Mouse (Mus musculus) neural tube, embryonic 12.5 days (tissue): Measurements from ENCODE around the gene Tmem204. TPM values are rescaled to one million over a fixed set of nuclear protein-coding genes. Genes with fewer than 3 reads are reported as not detected.
A peak's percentile ranks its signal among the peaks of the same experiment; 100 is the strongest.

Experiments used
- ATAC-seq: fragments of 200-750 bp; cut with Nextera tagmentation; 2 replicates; pipeline ENCODE4 v1.8.0; 2017; ENCODE audit warnings: low read depth, mild to moderate bottlenecking, moderate TSS enrichment, moderate library complexity; ENCODE audit not compliant: low FRiP score
- H3K27ac ChIP-seq: fragments of 300-500 bp; sonication (generic); 2 replicates; pipeline ENCODE4 v1.5.1; 2016
- H3K27me3 ChIP-seq: fragments of 300-500 bp; sonication (generic); replicated peaks from 2 replicates; pipeline ENCODE4 v1.6.1; 2016; ENCODE audit warnings: mild to moderate bottlenecking
- H3K36me3 ChIP-seq: fragments of 300-500 bp; sonication (generic); 2 replicates; pipeline ENCODE4 v1.6.1; 2016; ENCODE audit warnings: mild to moderate bottlenecking
- H3K4me1 ChIP-seq: fragments of 300-500 bp; sonication (generic); 2 replicates; pipeline ENCODE4 v1.6.1; 2016
- H3K4me2 ChIP-seq: fragments of 300-500 bp; sonication (generic); replicated peaks from 2 replicates; pipeline ENCODE4 v1.6.1; 2016; ENCODE audit warnings: mild to moderate bottlenecking
- H3K4me3 ChIP-seq: fragments of 300-500 bp; sonication (generic); 2 replicates; pipeline ENCODE4 v1.5.1; 2016
- H3K9ac ChIP-seq: fragments of 300-500 bp; sonication (generic); 2 replicates; pipeline ENCODE4 v1.6.1; 2016; ENCODE audit warnings: mild to moderate bottlenecking
- H3K9me3 ChIP-seq: fragments of 300-500 bp; sonication (generic); 2 replicates; pipeline ENCODE4 v1.6.1; 2016; ENCODE audit warnings: mild to moderate bottlenecking
- WGBS: fragments of 180-500 bp; shearing (Covaris S2); methylation state at CpG from one replicate; pipeline ENCODE4 v1.1.7; 2016; 5-methylcytosine and 5-hydroxymethylcytosine counted together
- polyA plus RNA-seq: library from polyadenylated mRNA; unstranded; fragments of >200 nt; fragmentation: Nextera tagmentation; extraction: Ambion mirVana; gene quantifications from 2 replicates; pipeline ENCODE4 v1.2.1, GENCODE M21; 2016

Gene Tmem204
- polyA plus RNA-seq, 1 experiment from 2014 or later = 11.7 TPM

DNA sequence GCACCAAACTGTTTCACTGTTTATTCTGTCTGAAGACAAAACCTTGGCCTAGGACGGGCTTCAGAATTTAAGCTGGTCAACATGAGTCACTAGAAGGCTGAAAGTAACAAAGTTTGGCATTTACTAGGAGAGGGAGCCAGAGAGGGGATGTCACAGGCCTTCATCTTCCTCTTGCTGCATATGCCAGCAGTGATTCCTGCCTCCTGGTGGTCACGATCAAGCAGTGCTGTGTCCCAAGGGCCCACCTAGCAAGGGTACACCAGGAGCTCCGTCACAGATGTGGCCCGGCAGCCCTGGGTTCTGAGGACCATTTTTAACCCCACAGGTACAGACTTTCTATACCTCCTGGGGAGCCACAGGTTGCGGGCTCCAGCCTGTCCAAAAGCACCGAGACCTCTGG is 26.4 kb downstream of the Tmem204 start:
- WGBS = 92% methylated on average over 6 of the region's 6 CpGs
- Histone ChIP-seq H3K27me3 (no peaks in the 10 kb centered on the region), H3K4me3 (no peak overlapping the region), H3K9ac (no peak overlapping the region), H3K4me2 (no peak overlapping the region), H3K9me3 (no peaks in the 10 kb centered on the region), H3K27ac (no peak overlapping the region), H3K4me1 (no peaks in the 10 kb centered on the region), H3K36me3 (peaks cover 63% of the 10 kb centered on the region)
- ATAC-seq = no peak

DNA sequence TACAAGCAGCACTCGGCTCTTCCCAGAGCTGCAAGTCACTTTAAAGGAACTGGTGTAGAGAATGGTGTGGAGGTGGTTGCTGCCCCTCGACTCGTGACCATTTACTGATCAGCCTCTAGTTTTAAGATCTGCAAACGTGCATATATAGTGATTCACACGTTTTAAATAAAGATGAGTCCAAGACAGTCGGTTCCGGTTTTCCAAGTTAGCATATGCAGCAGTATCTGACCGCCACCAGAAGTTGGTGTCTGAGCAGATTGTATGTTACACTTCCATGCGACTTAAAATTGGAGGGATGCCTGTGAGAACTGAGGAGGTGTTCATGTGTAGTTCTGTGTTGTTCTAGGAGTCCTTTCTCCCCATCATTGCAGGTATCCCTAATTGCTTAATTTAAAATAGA is 30.1 kb downstream of the Tmem204 start:
- no peaks in the 10 kb centered on the region for H3K27me3 ChIP-seq
- no peak overlapping the region for H3K4me2 ChIP-seq
- no peaks in the 10 kb centered on the region for H3K4me1 ChIP-seq
- H3K9ac ChIP-seq = no peak overlapping the region
- no peak overlapping the region for H3K27ac ChIP-seq
- 86% methylated on average over 9 of the region's 9 CpGs for WGBS
- no peak for ATAC-seq
- H3K4me3 ChIP-seq = no peak overlapping the region
- H3K9me3 ChIP-seq = no peaks in the 10 kb centered on the region
- H3K36me3 ChIP-seq = peaks cover 60% of the 10 kb centered on the region

DNA sequence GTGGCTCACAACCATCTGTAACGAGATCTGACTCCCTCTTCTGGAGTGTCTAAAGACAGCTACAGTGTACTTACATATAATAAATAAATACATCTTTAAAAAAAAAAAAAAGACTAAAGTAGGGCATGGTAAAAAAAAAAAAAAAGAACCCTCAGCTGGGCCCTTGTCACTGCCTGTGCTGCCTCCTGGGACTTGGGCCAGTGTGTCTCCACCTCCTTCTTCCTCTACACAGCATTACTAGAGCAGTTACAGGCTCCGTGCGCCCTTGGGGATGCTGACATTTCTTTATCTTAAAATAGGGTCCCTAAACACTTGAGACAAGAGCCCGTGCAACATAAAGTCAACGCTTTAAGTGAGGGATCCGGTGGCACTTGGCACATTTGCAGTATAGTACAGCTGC is 36.2 kb downstream of the Tmem204 start:
- Histone ChIP-seq H3K4me2 (no peak overlapping the region), H3K27ac (no peak overlapping the region), H3K36me3 (peaks cover 33% of the 10 kb centered on the region), H3K27me3 (no peaks in the 10 kb centered on the region), H3K4me3 (no peak overlapping the region), H3K9ac (no peak overlapping the region), H3K4me1 (no peaks in the 10 kb centered on the region), H3K9me3 (no peaks in the 10 kb centered on the region)
- no peak for ATAC-seq
- WGBS = 91% methylated on average over 6 of the region's 6 CpGs

DNA sequence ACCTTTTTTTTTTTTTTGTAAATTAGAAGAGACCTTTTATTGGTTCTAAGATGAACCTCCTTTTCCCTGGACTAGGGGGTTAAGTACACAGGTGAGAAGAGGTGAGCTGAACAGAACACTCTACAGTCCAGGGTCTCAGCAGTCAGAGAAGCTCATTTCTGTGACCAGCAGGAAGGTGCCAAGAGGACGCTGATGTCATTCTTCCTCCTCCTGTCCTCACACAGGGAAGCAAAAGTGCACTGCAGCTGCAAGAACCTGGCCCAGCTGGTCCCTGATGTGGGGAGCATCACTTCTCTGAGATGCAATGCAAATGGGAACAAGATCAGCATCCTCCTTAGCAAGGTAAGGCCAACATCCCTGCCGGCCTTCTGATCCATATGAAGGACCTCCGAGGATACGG is 38.1 kb downstream of the Tmem204 start:
- Histone ChIP-seq H3K4me1 (no peaks in the 10 kb centered on the region), H3K9me3 (no peaks in the 10 kb centered on the region), H3K36me3 (peaks cover 24% of the 10 kb centered on the region), H3K4me3 (no peak overlapping the region), H3K27ac (no peak overlapping the region), H3K4me2 (no peak overlapping the region), H3K9ac (no peak overlapping the region), H3K27me3 (no peaks in the 10 kb centered on the region)
- ATAC-seq = no peak
- 94% methylated on average over 4 of the region's 4 CpGs for WGBS

DNA sequence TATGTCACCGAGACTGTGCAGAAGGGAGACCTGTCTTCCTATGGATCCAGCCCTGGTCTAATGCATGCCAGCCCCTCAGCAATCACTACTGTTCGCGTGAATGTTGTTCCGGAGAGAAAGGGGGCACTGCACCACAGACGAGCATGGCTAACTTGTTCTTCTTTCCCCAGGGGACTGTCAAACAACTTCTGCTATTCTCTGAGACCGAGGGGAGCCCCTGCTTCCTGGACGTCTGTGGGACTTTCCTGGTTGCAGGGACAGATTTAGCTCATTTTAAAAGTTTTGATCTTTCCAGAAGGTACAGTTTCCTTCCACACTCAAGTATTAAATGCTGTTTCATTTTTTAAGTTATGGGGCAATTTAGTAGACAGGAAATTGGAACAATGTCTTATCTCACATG is 38.5 kb downstream of the Tmem204 start:
- WGBS = 81% methylated on average over 7 of the region's 7 CpGs
- ATAC-seq = no peak
- no peaks in the 10 kb centered on the region for H3K4me1 ChIP-seq
- H3K4me2 ChIP-seq = no peak overlapping the region
- no peaks in the 10 kb centered on the region for H3K27me3 ChIP-seq
- H3K36me3 ChIP-seq = peaks cover 23% of the 10 kb centered on the region
- no peak overlapping the region for H3K9ac ChIP-seq
- H3K4me3 ChIP-seq = no peak overlapping the region
- no peak overlapping the region for H3K27ac ChIP-seq
- H3K9me3 ChIP-seq = no peaks in the 10 kb centered on the region

DNA sequence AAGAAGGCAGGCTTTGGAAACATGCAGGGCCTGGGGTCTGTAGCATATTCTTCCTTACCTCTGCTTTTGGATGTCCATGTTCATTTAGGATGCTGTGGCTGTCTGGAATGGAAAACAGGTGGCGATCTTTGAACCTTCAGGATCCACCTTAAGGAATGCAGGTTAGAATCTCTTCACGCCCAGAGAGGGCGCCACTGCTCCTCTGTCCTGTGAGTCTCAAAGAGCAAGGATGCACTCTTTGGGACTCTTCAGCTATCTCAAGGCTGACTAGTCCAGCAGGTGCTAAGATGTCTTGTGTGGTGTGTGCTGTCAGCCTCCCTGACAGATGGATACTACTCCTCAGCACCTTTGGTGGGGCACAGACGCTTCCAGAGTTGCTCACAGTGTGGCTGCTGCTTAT is 47.2 kb downstream of the Tmem204 start:
- no peak overlapping the region for H3K27ac ChIP-seq
- 66% methylated on average over 4 of the region's 4 CpGs for WGBS
- H3K9ac ChIP-seq = no peak overlapping the region
- no peak overlapping the region for H3K4me2 ChIP-seq
- H3K36me3 ChIP-seq = peaks cover 52% of the 10 kb centered on the region
- no peak overlapping the region for H3K4me3 ChIP-seq
- no peaks in the 10 kb centered on the region for H3K27me3 ChIP-seq
- no peaks in the 10 kb centered on the region for H3K9me3 ChIP-seq
- no peaks in the 10 kb centered on the region for H3K4me1 ChIP-seq
- no peak for ATAC-seq

DNA sequence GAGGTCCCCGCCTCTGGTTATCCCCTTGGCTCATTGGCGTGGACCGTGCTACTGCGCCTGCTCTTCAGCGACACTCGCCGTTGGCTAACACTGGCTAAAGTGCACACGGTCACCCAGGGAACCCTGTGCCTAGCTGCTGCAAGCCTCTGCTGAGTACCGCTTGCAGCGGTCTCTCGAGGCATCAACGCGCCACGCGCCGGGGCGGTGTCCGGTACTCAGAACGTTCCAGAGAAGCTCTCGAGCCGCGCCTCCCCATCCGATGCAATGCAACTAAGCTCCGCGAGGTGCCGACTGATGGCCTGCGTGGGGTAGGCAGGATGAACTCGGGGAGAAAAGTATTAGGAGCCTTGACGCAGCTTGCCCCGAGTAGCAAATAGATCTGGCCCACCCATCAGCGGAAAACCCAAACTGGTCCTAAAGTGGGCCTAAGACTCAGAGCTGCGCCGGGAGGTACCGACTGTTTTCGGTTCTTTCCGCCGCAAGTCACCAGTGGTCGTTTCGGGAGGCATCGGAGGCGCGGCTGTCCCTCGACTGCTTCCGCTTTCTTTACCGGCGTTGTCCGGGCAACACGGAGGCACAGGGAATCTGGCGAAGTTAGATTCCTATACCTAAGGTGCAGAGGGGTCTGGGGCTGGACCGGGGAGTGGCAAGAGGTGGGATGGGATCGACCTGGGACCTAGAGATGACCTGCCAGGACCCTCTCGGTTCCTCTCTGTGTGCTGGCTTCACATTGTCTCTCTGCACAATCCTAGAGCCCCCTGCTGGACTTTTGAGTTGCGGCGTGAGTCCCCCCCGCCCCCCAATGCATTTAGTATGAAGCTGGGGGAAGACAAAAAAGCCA is 66.9 kb downstream of the Tmem204 start:
- H3K36me3 ChIP-seq = peaks cover 12% of the 10 kb centered on the region
- H3K4me1 ChIP-seq = peaks cover 17% of the 10 kb centered on the region
- peak overlapping the region; percentile 100 for H3K4me3 ChIP-seq
- H3K9ac ChIP-seq = peak overlapping the region; percentile 75
- H3K27me3 ChIP-seq = no peaks in the 10 kb centered on the region
- H3K4me2 ChIP-seq = peak overlapping the region; percentile 97
- H3K9me3 ChIP-seq = no peaks in the 10 kb centered on the region
- under 1% methylated on average over 55 of the region's 55 CpGs for WGBS
- ATAC-seq = peak; percentile 92
- H3K27ac ChIP-seq = peak overlapping the region; percentile 62

DNA sequence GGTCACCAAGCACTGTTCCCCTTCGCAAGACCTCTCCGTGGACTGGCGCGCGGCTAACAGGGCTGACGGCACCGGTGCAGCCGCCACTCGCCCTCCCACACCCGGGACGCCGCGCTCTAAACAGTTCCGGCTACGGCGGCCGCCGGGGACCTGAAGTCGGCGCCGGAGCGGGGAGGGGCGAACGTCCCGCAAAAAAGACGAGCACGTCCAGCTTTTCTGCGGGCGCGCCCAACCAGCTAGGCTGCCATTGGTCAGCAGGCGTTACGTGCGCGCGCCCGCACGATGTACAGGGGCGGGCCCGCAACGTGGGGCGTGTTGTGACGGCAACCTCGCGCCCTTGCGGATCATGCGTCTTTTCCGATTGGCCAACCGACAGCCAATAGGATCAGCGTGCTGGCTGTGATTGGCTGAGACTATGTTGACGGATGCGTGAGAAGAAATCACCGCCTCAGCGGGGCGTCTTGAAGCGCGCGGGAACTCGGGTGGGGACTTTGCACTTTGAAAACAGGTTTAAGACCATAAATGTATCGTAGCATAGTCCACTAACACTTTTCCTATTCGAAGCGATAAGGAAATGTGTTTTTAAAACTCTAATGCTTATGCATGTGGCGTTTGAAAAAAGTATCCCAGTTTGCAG is 67.6 kb downstream of the Tmem204 start, which contains the start of the genes Cramp1l and Ift140:
Cramp1l (minus strand) TSS at position 134 of the 637 bp plus-strand sequence.
Ift140 (plus strand) TSS at position 431 of the 637 bp plus-strand sequence.
- H3K4me3 ChIP-seq = peak within 1 kb of the TSS; percentile 100
- peak within 1 kb of the TSS; percentile 97 for H3K4me2 ChIP-seq
- under 1% methylated on average over 62 of the region's 62 CpGs for WGBS
- H3K27me3 ChIP-seq = no peaks in the 10 kb centered on the region
- no peaks in the 10 kb centered on the region for H3K9me3 ChIP-seq
- peak within 1 kb of the TSS; percentile 88 for H3K9ac ChIP-seq
- peaks cover 16% of the 10 kb centered on the region for H3K36me3 ChIP-seq
- ATAC-seq = peak; percentile 98
- H3K27ac ChIP-seq = peak within 1 kb of the TSS; percentile 62
- peaks cover 17% of the 10 kb centered on the region for H3K4me1 ChIP-seq

DNA sequence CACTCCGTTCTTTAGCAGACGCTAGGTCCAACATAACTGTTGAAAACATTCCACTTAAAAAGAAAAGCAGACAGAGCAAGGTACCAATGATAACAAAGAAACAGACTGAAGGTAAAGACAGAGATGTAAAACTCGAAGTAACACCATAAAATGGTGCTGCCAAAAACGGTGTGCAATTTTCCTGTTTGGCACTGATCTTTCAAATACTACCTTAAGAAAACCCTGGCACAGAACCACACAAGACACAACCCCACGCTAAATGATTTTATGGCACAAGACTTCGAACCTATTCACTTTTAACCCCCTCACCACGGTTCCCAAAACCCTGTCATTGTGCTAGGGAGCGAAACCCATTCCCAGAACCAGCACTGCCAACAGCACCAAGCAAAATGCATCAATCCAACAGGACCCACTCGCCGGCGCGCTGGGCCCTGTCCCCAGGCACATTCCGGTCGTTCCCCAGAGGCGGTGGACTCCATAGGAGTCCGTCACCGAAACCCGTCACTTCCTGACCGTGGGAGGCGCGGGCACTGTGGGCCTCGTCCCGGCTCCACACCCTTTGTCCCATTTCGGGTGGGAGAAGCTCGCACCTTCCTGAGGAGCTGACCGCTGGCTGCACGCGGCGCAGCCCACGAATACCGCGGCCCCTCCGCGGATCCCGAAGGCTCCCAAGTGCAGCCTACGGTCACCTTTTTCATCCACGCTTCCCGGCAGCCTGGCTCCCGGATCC is 68.4 kb downstream of the Tmem204 start:
- ATAC-seq = peak; percentile 8; the same call in 1 of the 2 replicates
- Histone ChIP-seq H3K4me2 (peak overlapping the region; percentile 97), H3K9ac (peak overlapping the region; percentile 88), H3K9me3 (no peaks in the 10 kb centered on the region), H3K27ac (peak overlapping the region; percentile 59), H3K36me3 (peaks cover 17% of the 10 kb centered on the region), H3K27me3 (no peaks in the 10 kb centered on the region), H3K4me3 (peak overlapping the region; percentile 100), H3K4me1 (peaks cover 17% of the 10 kb centered on the region)
- under 1% methylated on average over 39 of the region's 39 CpGs for WGBS

DNA sequence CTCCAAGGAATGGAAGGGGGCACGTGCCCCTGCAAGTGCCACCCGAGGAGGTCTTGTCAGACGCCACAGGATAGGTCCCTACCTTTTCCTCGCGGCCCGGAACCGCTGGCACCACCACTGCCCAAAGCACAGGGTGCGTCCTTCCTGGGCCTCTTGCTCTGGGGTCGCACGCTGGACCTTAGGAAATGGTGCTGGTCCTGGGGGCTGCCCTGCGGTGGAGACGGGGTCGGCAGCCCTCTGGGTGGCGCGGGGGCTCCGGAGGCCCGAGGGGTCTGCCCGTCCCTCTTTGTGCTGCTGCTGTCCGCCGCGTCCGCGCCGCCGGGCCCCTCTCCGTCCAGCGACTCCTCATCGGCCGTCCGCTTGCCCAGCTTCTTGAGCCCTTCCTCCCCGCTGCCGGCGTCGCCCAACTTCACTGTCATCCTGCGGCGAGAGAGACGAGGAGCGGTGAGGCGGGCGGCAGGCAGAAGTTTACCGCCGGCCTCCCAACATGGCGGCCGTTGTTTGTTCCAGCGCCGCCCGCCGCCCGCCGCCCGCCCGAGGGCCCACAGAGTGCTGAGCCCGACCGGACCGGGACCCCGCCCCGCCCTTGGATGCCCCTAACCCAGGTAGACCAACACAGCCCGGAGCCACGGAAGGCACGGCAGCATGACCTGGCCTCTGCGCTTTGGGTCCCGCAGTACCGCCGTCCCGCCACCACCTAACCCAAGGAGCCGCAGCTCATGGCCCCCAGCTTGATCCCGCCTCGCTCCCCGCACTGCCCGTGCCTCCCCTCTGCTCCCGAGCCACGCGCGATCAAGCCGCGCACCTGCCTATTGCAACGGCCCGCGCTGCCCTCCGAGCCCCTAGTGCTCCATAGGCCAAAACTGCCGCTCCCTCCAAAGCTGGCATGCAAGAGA is 69.5 kb downstream of the Tmem204 start:
- no peaks in the 10 kb centered on the region for H3K27me3 ChIP-seq
- peaks cover 25% of the 10 kb centered on the region for H3K36me3 ChIP-seq
- H3K9me3 ChIP-seq = no peaks in the 10 kb centered on the region
- peak overlapping the region; percentile 97 for H3K4me2 ChIP-seq
- peaks cover 17% of the 10 kb centered on the region for H3K4me1 ChIP-seq
- WGBS = under 1% methylated on average over 80 of the region's 81 CpGs
- H3K9ac ChIP-seq = peak overlapping the region; percentile 88
- no peak for ATAC-seq
- H3K4me3 ChIP-seq = peak overlapping the region; percentile 100
- peak overlapping the region; percentile 50; the same call in 1 of the 2 replicates for H3K27ac ChIP-seq
